Mouse (Mus musculus) bone marrow macrophage, adult 2 months (primary cell): ENCODE data around the gene Kcnmb3. TPM values are rescaled to one million over a fixed set of nuclear protein-coding genes. Genes with fewer than 3 reads are reported as not detected.

Experiments
- H3K27ac ChIP-seq: 2 replicates; pipeline ENCODE4 v1.5.1; 2012; ENCODE audit warnings: low read depth, low read length; ENCODE audit not compliant: insufficient read depth
- H3K4me1 ChIP-seq: 2 replicates; pipeline ENCODE4 v1.6.1; 2012; ENCODE audit warnings: low read length; ENCODE audit not compliant: control insufficient read depth, insufficient read depth
- H3K4me3 ChIP-seq: 2 replicates; pipeline ENCODE4 v1.5.1; 2012; ENCODE audit warnings: mild to moderate bottlenecking, low read length, moderate library complexity; ENCODE audit not compliant: insufficient read depth
- CTCF ChIP-seq: IDR thresholded peaks from 2 replicates; pipeline ENCODE4 v1.5.1; 2012; ENCODE audit warnings: low read depth, mild to moderate bottlenecking, low read length, moderate library complexity
- POLR2A ChIP-seq: IDR thresholded peaks from 2 replicates; pipeline ENCODE4 v1.6.1; 2012; ENCODE audit warnings: mild to moderate bottlenecking, low read depth, low read length, borderline replicate concordance
- polyA plus RNA-seq: library from polyadenylated mRNA; stranded (reverse); fragments of >200 nt; gene quantifications from 2 replicates; pipeline ENCODE4 v1.2.4, GENCODE M21; 2012; ENCODE audit not compliant: missing spikeins, insufficient read depth, insufficient read length

The Kcnmb3 gene
- polyA plus RNA-seq, 1 experiment: not detected

DNA sequence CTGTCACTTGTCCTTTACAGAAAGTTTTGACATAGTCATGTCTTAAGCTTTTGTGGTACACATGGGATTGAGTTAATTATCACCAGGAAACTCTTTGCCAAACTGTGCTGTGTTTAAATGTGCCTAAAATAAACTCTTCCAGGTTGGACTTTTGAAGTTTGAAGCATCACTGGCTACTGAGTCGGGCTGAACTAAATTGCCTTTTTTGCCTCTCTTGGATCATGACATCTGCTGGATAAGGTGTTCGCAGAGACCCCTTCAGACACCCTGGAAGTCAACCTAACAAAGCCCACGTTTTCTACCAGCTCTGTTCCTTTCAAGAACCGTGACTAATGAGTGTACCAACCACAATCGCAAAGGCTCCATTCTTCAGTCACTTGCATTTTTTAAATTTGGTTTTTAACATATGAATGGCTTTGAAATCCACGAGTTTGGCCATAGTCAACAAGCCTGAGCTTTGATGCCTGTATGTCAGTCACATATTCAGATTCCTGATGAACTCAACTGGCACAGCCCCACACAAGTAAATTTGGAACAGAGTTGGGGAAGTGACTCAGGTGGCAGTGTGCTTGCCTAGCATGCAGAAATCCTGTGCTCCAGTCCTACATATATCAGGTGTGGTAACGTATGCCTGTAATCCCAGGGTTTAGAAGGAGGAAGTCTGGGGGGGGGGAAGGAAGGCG, 3.2 kb upstream of the Kcnmb3 start:
- H3K4me1 ChIP-seq: no peaks in the 10 kb centered on the region
- TF ChIP-seq POLR2A (no peak), CTCF (no peak)
- H3K4me3 ChIP-seq: no peak overlapping the region
- no peak overlapping the region for H3K27ac ChIP-seq

DNA sequence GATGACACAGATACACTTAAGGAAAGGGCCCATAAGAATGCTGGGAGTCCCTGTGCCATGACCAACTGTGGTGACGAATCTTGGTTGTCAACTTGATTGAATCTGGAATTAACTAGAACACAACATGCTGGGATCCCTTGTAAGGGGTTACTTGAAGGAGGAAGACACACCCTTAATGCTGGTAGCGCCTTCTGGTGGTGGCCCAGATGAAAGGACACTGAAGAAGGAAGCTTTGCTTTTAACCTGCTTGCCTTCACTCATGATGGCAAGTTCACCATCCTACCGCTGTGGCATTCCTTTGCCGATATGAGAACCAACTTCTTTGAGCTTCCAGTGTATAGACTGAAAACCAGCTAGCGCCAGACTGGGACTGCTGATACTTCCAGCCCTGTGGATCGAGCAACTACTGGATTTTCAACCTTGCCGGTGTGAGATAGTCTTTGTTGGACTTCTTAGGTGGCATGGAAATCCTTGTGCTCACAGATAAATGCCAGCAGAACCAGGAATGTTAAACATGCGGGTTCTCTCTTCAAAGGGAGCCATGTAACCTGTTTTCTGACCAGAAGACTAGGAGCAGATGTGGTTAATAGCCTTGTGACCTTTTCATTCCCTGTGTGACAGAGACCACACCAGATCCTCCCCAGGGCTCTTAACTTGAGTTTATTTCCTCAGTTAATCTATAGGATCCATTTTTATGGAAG, 2.5 kb upstream of the Kcnmb3 start:
- TF ChIP-seq CTCF (no peak), POLR2A (no peak)
- Histone ChIP-seq H3K4me3 (no peak overlapping the region), H3K4me1 (no peaks in the 10 kb centered on the region), H3K27ac (no peak overlapping the region)

DNA sequence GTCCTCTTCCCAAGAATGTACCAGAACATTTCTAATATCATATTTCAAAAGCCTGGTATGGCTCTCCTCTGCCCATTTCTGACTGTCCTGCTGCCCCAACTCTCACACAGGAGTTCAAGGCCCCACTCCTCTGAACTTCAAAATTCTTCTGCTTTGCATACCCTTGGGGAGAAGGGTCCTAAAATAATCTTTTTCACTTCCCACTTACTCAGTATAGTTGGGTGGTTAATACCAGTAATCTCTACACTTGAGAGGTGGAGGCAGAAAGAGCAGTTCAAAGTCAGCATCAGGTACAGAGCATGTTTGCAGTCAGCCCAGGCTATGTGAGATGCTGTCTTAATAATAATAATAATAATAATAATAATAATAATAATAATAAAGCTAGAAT, 1.1 kb downstream of the Kcnmb3 start:
- H3K4me1 ChIP-seq: 0 out of 2 replicates have a peak, but pooled peaks cover 2% of the 10 kb centered on the region
- TF ChIP-seq POLR2A (no peak), CTCF (no peak)
- H3K4me3 ChIP-seq: no peak overlapping the region
- no peak overlapping the region for H3K27ac ChIP-seq

DNA sequence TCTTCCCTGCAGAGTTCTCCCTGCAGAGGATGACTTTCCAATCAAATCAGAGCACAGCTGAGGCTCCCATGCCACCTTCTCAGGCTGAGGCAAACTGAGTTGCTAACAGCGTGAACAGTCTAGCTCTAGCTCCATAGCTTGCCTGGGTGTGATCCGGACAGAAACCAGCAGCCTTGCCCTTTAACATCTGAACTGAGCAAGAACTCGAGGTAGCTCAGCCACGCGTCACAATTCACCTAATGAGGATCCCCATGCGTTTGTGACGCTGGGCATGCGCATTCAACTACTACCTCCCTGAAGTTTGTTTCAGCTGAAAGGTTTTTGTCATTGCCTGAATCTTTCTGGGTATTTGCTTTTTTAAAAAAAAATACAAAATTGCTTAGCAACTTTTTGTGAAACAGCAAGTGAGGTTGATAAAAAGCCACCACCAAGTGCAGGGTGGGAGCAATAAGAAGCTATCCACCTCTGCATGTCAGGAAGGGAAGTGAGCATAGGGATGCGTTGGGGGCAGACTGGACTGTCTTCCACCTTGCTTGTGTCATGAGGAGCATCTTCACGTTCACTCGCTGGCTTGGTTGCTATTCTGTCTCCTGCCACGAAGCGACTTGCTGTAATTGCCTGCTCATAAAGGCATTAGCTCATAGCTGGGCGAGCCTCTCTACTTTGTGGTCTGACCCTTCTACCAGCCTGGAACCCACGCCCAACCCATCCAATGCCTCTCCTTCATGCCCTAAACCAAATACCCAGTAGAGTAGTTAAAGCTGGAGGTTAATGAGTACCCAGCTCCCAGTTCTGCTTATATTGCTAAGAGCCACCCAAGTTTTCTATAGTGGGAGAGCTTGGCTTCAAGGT, 1.7 kb downstream of the Kcnmb3 start:
- no peak for TF ChIP-seq POLR2A
- TF ChIP-seq CTCF: no peak
- no peak overlapping the region for H3K4me3 ChIP-seq
- no peak overlapping the region for H3K27ac ChIP-seq
- 0 out of 2 replicates have a peak, but pooled peaks cover 2% of the 10 kb centered on the region for H3K4me1 ChIP-seq

DNA sequence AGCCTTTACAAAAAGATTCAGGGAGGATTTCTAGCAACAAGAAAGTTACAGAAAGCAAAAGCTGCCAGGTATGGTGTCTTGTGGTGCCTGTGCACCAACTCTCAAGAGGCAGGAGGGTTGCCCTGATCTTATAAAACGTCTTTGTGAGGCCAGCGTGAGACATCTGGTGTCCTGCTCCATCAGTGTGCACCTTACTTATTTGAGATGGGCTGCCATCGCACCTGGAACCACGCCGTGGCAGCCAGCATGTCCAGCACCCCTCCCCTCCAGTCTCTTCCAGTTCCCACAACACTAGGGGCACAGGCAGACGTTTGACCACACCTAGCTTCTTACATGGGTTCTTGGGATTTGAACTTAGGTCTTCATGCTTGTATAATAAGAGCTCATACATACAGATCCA, 3.9 kb downstream of the Kcnmb3 start:
- Histone ChIP-seq H3K27ac (no peak overlapping the region), H3K4me1 (0 out of 2 replicates have a peak, but pooled peaks cover 2% of the 10 kb centered on the region), H3K4me3 (no peak overlapping the region)
- TF ChIP-seq POLR2A (no peak), CTCF (no peak)

DNA sequence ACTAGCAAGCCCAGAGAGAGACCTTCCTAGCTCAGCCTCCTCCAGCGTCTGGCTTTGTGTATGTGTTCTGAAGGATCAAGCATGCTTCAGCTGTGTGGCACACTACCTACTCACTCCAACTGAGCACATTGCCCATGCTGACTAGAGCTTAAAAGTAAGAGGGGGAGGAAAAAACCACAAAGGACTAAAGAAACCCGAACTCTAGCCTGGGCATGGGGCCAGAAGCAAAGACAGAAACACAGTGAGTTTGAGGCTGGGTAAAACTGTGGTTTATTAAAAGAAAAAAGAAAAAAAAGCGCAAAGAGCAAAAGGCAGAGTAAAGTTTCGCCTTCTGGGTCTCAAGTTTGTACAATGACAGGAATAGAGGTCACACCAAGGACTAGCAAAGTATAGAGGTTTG, 5.5 kb downstream of the Kcnmb3 start:
- Histone ChIP-seq H3K4me1 (0 out of 2 replicates have a peak, but pooled peaks cover 2% of the 10 kb centered on the region), H3K4me3 (no peak overlapping the region), H3K27ac (no peak overlapping the region)
- TF ChIP-seq POLR2A (no peak), CTCF (no peak)

DNA sequence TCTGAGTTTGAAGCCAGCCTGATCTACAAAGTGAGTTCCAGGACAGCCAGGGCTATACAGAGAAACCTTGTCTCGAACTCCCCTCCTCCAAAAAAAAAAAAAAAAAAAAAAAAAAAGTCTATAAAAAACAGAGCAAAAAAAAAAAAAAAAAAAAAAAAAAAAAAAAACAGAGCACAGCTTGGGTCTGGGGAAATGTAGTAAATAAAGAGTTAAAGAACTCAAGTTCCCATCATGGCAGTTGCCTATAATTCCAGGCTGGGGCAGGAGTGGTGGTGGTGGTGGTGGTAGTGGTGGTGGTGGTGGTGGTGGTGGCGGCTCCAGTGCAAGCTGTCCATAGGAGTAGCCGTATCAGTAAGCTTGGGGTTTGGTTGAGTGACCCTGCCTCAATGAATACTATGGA, 9.0 kb downstream of the Kcnmb3 start:
- TF ChIP-seq POLR2A (no peak), CTCF (no peak)
- H3K4me1 ChIP-seq: peaks cover 10% of the 10 kb centered on the region
- no peak overlapping the region for H3K27ac ChIP-seq
- no peak overlapping the region for H3K4me3 ChIP-seq

DNA sequence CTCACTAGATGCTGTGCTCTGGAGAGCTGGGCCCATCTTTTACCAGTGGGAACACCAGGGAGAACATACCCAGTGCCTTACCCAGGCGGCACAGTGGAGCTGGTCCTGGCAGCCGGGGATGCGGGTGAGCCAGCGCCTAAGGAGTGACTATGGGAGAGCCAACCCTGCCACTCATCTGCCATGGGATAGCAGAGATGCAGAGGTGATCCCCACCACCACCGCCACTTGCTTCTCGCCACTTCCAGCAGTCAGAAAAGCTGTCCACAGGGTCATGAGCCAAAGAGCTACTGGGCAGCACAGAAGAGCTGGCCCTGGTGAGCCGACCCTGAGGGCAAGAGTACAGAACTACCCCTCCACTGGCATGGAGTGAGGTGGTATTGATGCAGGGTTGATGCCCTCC, 12.1 kb downstream of the Kcnmb3 start:
- TF ChIP-seq POLR2A: no peak
- TF ChIP-seq CTCF: no peak
- Histone ChIP-seq H3K4me3 (no peak overlapping the region), H3K4me1 (peaks cover 7% of the 10 kb centered on the region), H3K27ac (no peak overlapping the region)

DNA sequence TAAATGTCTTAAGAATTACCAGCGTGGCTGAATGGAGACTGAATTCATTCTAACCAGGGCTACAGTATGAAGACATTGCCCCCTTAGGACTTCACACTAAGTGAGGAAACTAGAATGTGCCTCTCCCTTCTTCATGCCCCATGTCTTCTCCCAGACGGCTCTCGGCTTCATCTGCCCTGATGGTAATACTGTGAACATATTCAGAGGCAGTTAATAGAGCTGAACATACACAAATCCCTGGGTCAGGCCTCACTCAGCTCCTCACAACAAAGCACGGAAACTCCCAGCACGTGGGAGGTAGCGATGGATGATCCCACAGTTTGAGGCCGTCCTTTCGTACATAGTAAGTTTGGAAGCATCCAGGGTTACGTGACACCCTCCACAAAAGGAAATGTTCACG, 18.8 kb downstream of the Kcnmb3 start:
- no peak overlapping the region for H3K27ac ChIP-seq
- no peak overlapping the region for H3K4me3 ChIP-seq
- no peaks in the 10 kb centered on the region for H3K4me1 ChIP-seq
- no peak for TF ChIP-seq CTCF
- no peak for TF ChIP-seq POLR2A
